8 mouse cellular contexts compared by ENCODE assay signal in genomic region chr17:46857361-46857902, GRCm38 (mm10). TPM values are rescaled to one million over a fixed set of nuclear protein-coding genes. Genes with fewer than 3 reads are reported as not detected.
DNase-seq lines count a peak whose midpoint lies in the region; ATAC-seq and TF ChIP-seq lines count a peak whose summit lies in the region.

No protein-coding gene starts in this region.

- peak; percentile 83 for DNase-seq in CD4-positive, CD25-positive, alpha-beta regulatory T cell, adult 2 months (ENCODE audit: low read depth, low spot score)
- peak; percentile 81 for DNase-seq in brain, embryonic 18.5 days (ENCODE audit: low read depth, low spot score)
- peak; percentile 89 for DNase-seq in kidney, postnatal 10 days
- DNase-seq in liver, embryonic 14.5 days (ENCODE audit: low read depth in 3 of 3, low spot score in 3 of 3), result peak in 1 of 3 experiments; percentile 34
- peak; percentile 88 for DNase-seq in testis, postnatal 10 days (ENCODE audit: low spot score)

- peak overlapping the region; percentile 100 for H3K9ac ChIP-seq in heart, embryonic 13.5 days
- H3K9ac ChIP-seq in liver, embryonic 14.5 days (replicated peaks), result peak overlapping the region; percentile 96
- H3K9ac ChIP-seq in neural tube, embryonic 12.5 days, result peak overlapping the region; percentile 100

- no peaks in the 10 kb centered on the region for H3K36me3 ChIP-seq in heart, embryonic 13.5 days
- H3K36me3 ChIP-seq in liver, embryonic 14.5 days (replicated peaks; ENCODE audit: control insufficient read depth, insufficient read depth, low read depth), result no peaks in the 10 kb centered on the region
- no peaks in the 10 kb centered on the region for H3K36me3 ChIP-seq in neural tube, embryonic 12.5 days

- H3K9me3 ChIP-seq in heart, embryonic 13.5 days, result no peaks in the 10 kb centered on the region
- H3K9me3 ChIP-seq in liver, embryonic 14.5 days (ENCODE audit: control insufficient read depth, low read length), result no peaks in the 10 kb centered on the region
- no peaks in the 10 kb centered on the region for H3K9me3 ChIP-seq in neural tube, embryonic 12.5 days

- no peak for TF ChIP-seq EP300 in liver, embryonic 14.5 days (IDR thresholded peaks at IDR 0.05; ENCODE audit: low read depth)

- peak overlapping the region; percentile 83 for H3K4me2 ChIP-seq in heart, embryonic 13.5 days
- peak overlapping the region; percentile 65 for H3K4me2 ChIP-seq in liver, embryonic 14.5 days (ENCODE audit: low read depth)
- peak overlapping the region; percentile 79 for H3K4me2 ChIP-seq in neural tube, embryonic 12.5 days (replicated peaks)

- H3K4me3 ChIP-seq in heart, embryonic 13.5 days, result peak overlapping the region; percentile 98
- H3K4me3 ChIP-seq in liver, embryonic 14.5 days (ENCODE audit: insufficient read depth in 1 of 2, low read depth in 2 of 2, low read length in 2 of 2), result peak overlapping the region; percentile 96 to 98
- peak overlapping the region; percentile 100 for H3K4me3 ChIP-seq in neural tube, embryonic 12.5 days

- ATAC-seq in erythroid progenitor cell, adult 5-6 weeks (replicated peaks; ENCODE audit: low FRiP score, poor library complexity, severe bottlenecking), result peak; percentile 56
- peak; percentile 68 for ATAC-seq in heart, embryonic 13.5 days (ENCODE audit: extremely low read depth, insufficient number of reproducible peaks, low FRiP score, low TSS enrichment)
- peak; percentile 74 for ATAC-seq in liver, embryonic 14.5 days (ENCODE audit: insufficient read depth)
- peak; percentile 76 for ATAC-seq in neural tube, embryonic 12.5 days (ENCODE audit: low FRiP score, low read depth)

- peak overlapping the region; percentile 100 for H3K27ac ChIP-seq in heart, embryonic 13.5 days (replicated peaks)
- peak overlapping the region; percentile 88 for H3K27ac ChIP-seq in liver, embryonic 14.5 days
- H3K27ac ChIP-seq in neural tube, embryonic 12.5 days, result peak overlapping the region; percentile 100

- no peak for TF ChIP-seq CTCF in liver, embryonic 14.5 days (IDR thresholded peaks at IDR 0.05; ENCODE audit: low read depth)

- H3K4me1 ChIP-seq in heart, embryonic 13.5 days, result peaks cover 38% of the 10 kb centered on the region
- H3K4me1 ChIP-seq in liver, embryonic 14.5 days (replicated peaks; ENCODE audit: control insufficient read depth in 2 of 2, insufficient read depth in 2 of 2, low read length in 1 of 2), result peaks cover 13 to 22% of the 10 kb centered on the region in 2 experiments
- H3K4me1 ChIP-seq in neural tube, embryonic 12.5 days, result peaks cover 20% of the 10 kb centered on the region

- WGBS in heart, embryonic 13.5 days, result under 1% methylated on average over 46 of the region's 52 CpGs
- WGBS in liver, embryonic 14.5 days (ENCODE audit: insufficient replicate concordance), result under 1% methylated on average over 38 of the region's 52 CpGs
- under 1% methylated on average over 39 of the region's 52 CpGs for WGBS in neural tube, embryonic 12.5 days

- no peaks in the 10 kb centered on the region for H3K27me3 ChIP-seq in heart, embryonic 13.5 days (replicated peaks)
- H3K27me3 ChIP-seq in liver, embryonic 14.5 days (ENCODE audit: control insufficient read depth, insufficient read depth, low read length), result no peaks in the 10 kb centered on the region
- no peaks in the 10 kb centered on the region for H3K27me3 ChIP-seq in neural tube, embryonic 12.5 days (replicated peaks)

RNA-seq across cellular contexts. Expression of gene Bicral, which starts 0.8 kb away (rescaled TPM):
- total RNA-seq in erythroid progenitor cell, adult 5-6 weeks (2015; ENCODE audit: low replicate concordance), result 28.8 and 64.6 TPM in 2 replicates
- total RNA-seq in erythroid progenitor cell, adult 5-6 weeks (2017; ENCODE audit: low replicate concordance), result 18.7 and 68.4 TPM in 2 replicates
- 3.0 and 3.4 TPM in 2 replicates for polyA plus RNA-seq in heart, embryonic 13.5 days (2015; fragmentation: Nextera tagmentation; extraction: Ambion mirVana)
- 2.5 and 3.0 TPM in 2 replicates for polyA plus RNA-seq in liver, embryonic 14.5 days (2012; rRNA removed)
- 3.4 and 3.5 TPM in 2 replicates for polyA plus RNA-seq in liver, embryonic 14.5 days (2014; fragmentation: Nextera tagmentation; extraction: Ambion mirVana)
- 7.0 and 8.0 TPM in 2 replicates for polyA plus RNA-seq in neural tube, embryonic 12.5 days (2016; fragmentation: Nextera tagmentation; extraction: Ambion mirVana)

RNA-seq across cellular contexts. Expression of gene Tbcc, which starts 33.1 kb away (rescaled TPM):
- total RNA-seq in erythroid progenitor cell, adult 5-6 weeks (2015; ENCODE audit: low replicate concordance), result 3.2 and 7.5 TPM in 2 replicates
- 1.1 and 2.7 TPM in 2 replicates for total RNA-seq in erythroid progenitor cell, adult 5-6 weeks (2017; ENCODE audit: low replicate concordance)
- polyA plus RNA-seq in heart, embryonic 13.5 days (2015; fragmentation: Nextera tagmentation; extraction: Ambion mirVana), result 39.3 and 39.8 TPM in 2 replicates
- 9.3 and 9.4 TPM in 2 replicates for polyA plus RNA-seq in liver, embryonic 14.5 days (2012; rRNA removed)
- polyA plus RNA-seq in liver, embryonic 14.5 days (2014; fragmentation: Nextera tagmentation; extraction: Ambion mirVana), result 21.8 and 23.1 TPM in 2 replicates
- 87.8 and 89.5 TPM in 2 replicates for polyA plus RNA-seq in neural tube, embryonic 12.5 days (2016; fragmentation: Nextera tagmentation; extraction: Ambion mirVana)

RNA-seq across cellular contexts. Expression of gene Prph2, which starts 52.8 kb away (rescaled TPM):
- not detected in 2 replicates for total RNA-seq in erythroid progenitor cell, adult 5-6 weeks (2015; ENCODE audit: low replicate concordance)
- total RNA-seq in erythroid progenitor cell, adult 5-6 weeks (2017; ENCODE audit: low replicate concordance), result not detected in 2 replicates
- polyA plus RNA-seq in heart, embryonic 13.5 days (2015; fragmentation: Nextera tagmentation; extraction: Ambion mirVana), result not detected in 2 replicates
- polyA plus RNA-seq in liver, embryonic 14.5 days (2012; rRNA removed), result not detected in 2 replicates
- not detected in 2 replicates for polyA plus RNA-seq in liver, embryonic 14.5 days (2014; fragmentation: Nextera tagmentation; extraction: Ambion mirVana)
- not detected in 2 replicates for polyA plus RNA-seq in neural tube, embryonic 12.5 days (2016; fragmentation: Nextera tagmentation; extraction: Ambion mirVana)
